Mouse (Mus musculus): ENCODE measurements around the gene Nrgn. TPM values are rescaled to one million over a fixed set of nuclear protein-coding genes. Genes with fewer than 3 reads are reported as not detected.

Gene Nrgn
- polyA plus RNA-seq, 1 experiment from 2014 or later: 5.4 TPM

GRCm38 (mm10) chr9:37572204-37572876 is 19.6 kb upstream of the Nrgn start:
- no peak overlapping the region for H3K4me2 ChIP-seq
- no peaks in the 10 kb centered on the region for H3K36me3 ChIP-seq (replicated peaks)
- H3K9me3 ChIP-seq (replicated peaks): no peaks in the 10 kb centered on the region
- H3K4me3 ChIP-seq (replicated peaks): no peak overlapping the region
- no peak overlapping the region for H3K9ac ChIP-seq
- no peak overlapping the region for H3K27ac ChIP-seq (replicated peaks)
- 6% methylated on average over 3 of the region's 3 CpGs for WGBS (ENCODE audit: insufficient replicate concordance)
- H3K4me1 ChIP-seq (replicated peaks): peaks cover 40% of the 10 kb centered on the region
- 0 out of 2 replicates have a peak, but pooled peaks have one; percentile 23 for ATAC-seq (ENCODE audit: insufficient read depth)
- no peaks in the 10 kb centered on the region for H3K27me3 ChIP-seq

- Histone ChIP-seq H3K9ac (no peak overlapping the region), H3K4me1 (replicated peaks) (peaks cover 52% of the 10 kb centered on the region), H3K4me2 (no peak overlapping the region), H3K36me3 (replicated peaks) (no peaks in the 10 kb centered on the region), H3K4me3 (replicated peaks) (no peak overlapping the region), H3K9me3 (replicated peaks) (no peaks in the 10 kb centered on the region), H3K27me3 (no peaks in the 10 kb centered on the region), H3K27ac (replicated peaks) (no peak overlapping the region)
- 41% methylated on average over 2 of the region's 2 CpGs for WGBS (ENCODE audit: insufficient replicate concordance)
- ATAC-seq (ENCODE audit: insufficient read depth): peak; percentile 48
These were observed 16.6 kb upstream of the Nrgn start for GRCm38 (mm10) chr9:37569231-37569835.

- Histone ChIP-seq H3K9me3 (replicated peaks) (no peaks in the 10 kb centered on the region), H3K36me3 (replicated peaks) (no peaks in the 10 kb centered on the region), H3K4me3 (replicated peaks) (no peak overlapping the region), H3K27ac (replicated peaks) (no peak overlapping the region), H3K9ac (no peak overlapping the region), H3K4me2 (peak overlapping the region; percentile 51), H3K4me1 (replicated peaks) (peaks cover 58% of the 10 kb centered on the region), H3K27me3 (no peaks in the 10 kb centered on the region)
- ATAC-seq (ENCODE audit: insufficient read depth): no peak
- WGBS (ENCODE audit: insufficient replicate concordance): 31% methylated on average over 4 of the region's 4 CpGs
These were observed 16.0 kb upstream of the Nrgn start for GRCm38 (mm10) chr9:37568605-37569214.

GRCm38 (mm10) chr9:37567892-37568604 is 15.3 kb upstream of the Nrgn start:
- Histone ChIP-seq H3K9ac (no peak overlapping the region; the same call in 1 of the 2 replicates), H3K4me1 (replicated peaks) (peaks cover 61% of the 10 kb centered on the region), H3K36me3 (replicated peaks) (no peaks in the 10 kb centered on the region), H3K27ac (replicated peaks) (peak overlapping the region; percentile 15; the same call in 1 of the 2 replicates), H3K9me3 (replicated peaks) (no peaks in the 10 kb centered on the region), H3K4me2 (peak overlapping the region; percentile 51), H3K4me3 (replicated peaks) (no peak overlapping the region), H3K27me3 (no peaks in the 10 kb centered on the region)
- WGBS (ENCODE audit: insufficient replicate concordance): 7% methylated on average over 15 of the region's 15 CpGs
- ATAC-seq (ENCODE audit: insufficient read depth): no peak; the same call in 1 of the 2 replicates

- Histone ChIP-seq H3K4me3 (replicated peaks) (no peak overlapping the region), H3K4me1 (replicated peaks) (peaks cover 58% of the 10 kb centered on the region), H3K36me3 (replicated peaks) (no peaks in the 10 kb centered on the region), H3K9ac (no peak overlapping the region), H3K9me3 (replicated peaks) (no peaks in the 10 kb centered on the region), H3K27me3 (no peaks in the 10 kb centered on the region), H3K4me2 (peak overlapping the region; percentile 51), H3K27ac (replicated peaks) (no peak overlapping the region)
- ATAC-seq (ENCODE audit: insufficient read depth): peak; percentile 60
- 16% methylated on average over 5 of the region's 5 CpGs for WGBS (ENCODE audit: insufficient replicate concordance)
These were observed 14.8 kb upstream of the Nrgn start for GRCm38 (mm10) chr9:37567454-37567853.

- H3K9me3 ChIP-seq (replicated peaks): no peaks in the 10 kb centered on the region
- no peaks in the 10 kb centered on the region for H3K27me3 ChIP-seq
- no peak overlapping the region for H3K9ac ChIP-seq
- ATAC-seq (ENCODE audit: insufficient read depth): 0 out of 2 replicates have a peak, but pooled peaks have one; percentile 23
- H3K36me3 ChIP-seq (replicated peaks): no peaks in the 10 kb centered on the region
- WGBS (ENCODE audit: insufficient replicate concordance): 34% methylated on average over 2 of the region's 2 CpGs
- peaks cover 55% of the 10 kb centered on the region for H3K4me1 ChIP-seq (replicated peaks)
- H3K4me3 ChIP-seq (replicated peaks): no peak overlapping the region
- no peak overlapping the region; the same call in 1 of the 2 replicates for H3K4me2 ChIP-seq
- H3K27ac ChIP-seq (replicated peaks): no peak overlapping the region
These were observed 14.3 kb upstream of the Nrgn start for GRCm38 (mm10) chr9:37567019-37567418.

- H3K4me3 ChIP-seq (replicated peaks): no peak overlapping the region
- H3K27ac ChIP-seq (replicated peaks): no peak overlapping the region
- H3K9ac ChIP-seq: no peak overlapping the region
- ATAC-seq (ENCODE audit: insufficient read depth): peak; percentile 32; the same call in 1 of the 2 replicates
- no peaks in the 10 kb centered on the region for H3K27me3 ChIP-seq
- 12% methylated on average over 1 of the region's 1 CpGs for WGBS (ENCODE audit: insufficient replicate concordance)
- H3K4me1 ChIP-seq (replicated peaks): peaks cover 36% of the 10 kb centered on the region
- H3K4me2 ChIP-seq: no peak overlapping the region
- no peaks in the 10 kb centered on the region for H3K36me3 ChIP-seq (replicated peaks)
- H3K9me3 ChIP-seq (replicated peaks): no peaks in the 10 kb centered on the region
These were observed 11.1 kb upstream of the Nrgn start for GRCm38 (mm10) chr9:37563805-37564204.

GRCm38 (mm10) chr9:37560617-37561016 is 7.9 kb upstream of the Nrgn start:
- Histone ChIP-seq H3K9ac (no peak overlapping the region), H3K36me3 (replicated peaks) (no peaks in the 10 kb centered on the region), H3K4me1 (replicated peaks) (peaks cover 14% of the 10 kb centered on the region), H3K9me3 (replicated peaks) (no peaks in the 10 kb centered on the region), H3K4me3 (replicated peaks) (no peak overlapping the region), H3K4me2 (no peak overlapping the region), H3K27me3 (peaks cover 5% of the 10 kb centered on the region; the same call in 1 of the 2 replicates), H3K27ac (replicated peaks) (no peak overlapping the region)
- ATAC-seq (ENCODE audit: insufficient read depth): no peak
- WGBS (ENCODE audit: insufficient replicate concordance): 78% methylated on average over 2 of the region's 2 CpGs

- Histone ChIP-seq H3K9ac (no peak overlapping the region), H3K4me3 (replicated peaks) (no peak overlapping the region), H3K9me3 (replicated peaks) (no peaks in the 10 kb centered on the region), H3K4me1 (replicated peaks) (peaks cover 40% of the 10 kb centered on the region), H3K36me3 (replicated peaks) (no peaks in the 10 kb centered on the region), H3K27ac (replicated peaks) (no peak overlapping the region), H3K27me3 (peaks cover 37% of the 10 kb centered on the region), H3K4me2 (no peak overlapping the region)
- 47% methylated on average over 3 of the region's 3 CpGs for WGBS (ENCODE audit: insufficient replicate concordance)
- no peak for ATAC-seq (ENCODE audit: insufficient read depth)
These were observed 3.7 kb upstream of the Nrgn start for GRCm38 (mm10) chr9:37556366-37556765.

- Histone ChIP-seq H3K27me3 (peaks cover 49% of the 10 kb centered on the region), H3K9ac (no peak within 1 kb of the TSS), H3K4me1 (replicated peaks) (peaks cover 40% of the 10 kb centered on the region), H3K36me3 (replicated peaks) (no peaks in the 10 kb centered on the region), H3K4me2 (no peak within 1 kb of the TSS), H3K27ac (replicated peaks) (no peak within 1 kb of the TSS), H3K9me3 (replicated peaks) (no peaks in the 10 kb centered on the region), H3K4me3 (replicated peaks) (no peak within 1 kb of the TSS)
- no peak for ATAC-seq (ENCODE audit: insufficient read depth)
- WGBS (ENCODE audit: insufficient replicate concordance): 34% methylated on average over 7 of the region's 7 CpGs
These were observed 2.4 kb upstream of the Nrgn start, which contains the start of gene Siae for GRCm38 (mm10) chr9:37554838-37555748. Siae (plus strand) TSS chr9:37555698.
